Mouse (Mus musculus): Measurements from ENCODE around the gene Slit3.
A peak's percentile ranks its signal among the peaks of the same experiment; 100 is the strongest.

Slit3 gene

GRCm38 (mm10) chr11:35415768-35416401 lies 294.9 kb downstream of the Slit3 start:
- no peak for DNase-seq

- no peak for DNase-seq
Measured at GRCm38 (mm10) chr11:35416402-35417093, 295.5 kb downstream of the Slit3 start.

GRCm38 (mm10) chr11:35417911-35418552 lies 297.0 kb downstream of the Slit3 start:
- no peak for DNase-seq

GRCm38 (mm10) chr11:35419013-35419412 lies 298.0 kb downstream of the Slit3 start:
- no peak for DNase-seq

- DNase-seq: no peak
Measured at GRCm38 (mm10) chr11:35421728-35422127, 300.7 kb downstream of the Slit3 start.

GRCm38 (mm10) chr11:35428036-35428435 lies 307.0 kb downstream of the Slit3 start:
- no peak for DNase-seq

- no peak for DNase-seq
Measured at GRCm38 (mm10) chr11:35431130-35431529, 310.1 kb downstream of the Slit3 start.

GRCm38 (mm10) chr11:35437510-35437909 lies 316.5 kb downstream of the Slit3 start:
- no peak for DNase-seq

GRCm38 (mm10) chr11:35440186-35440585 lies 319.2 kb downstream of the Slit3 start:
- DNase-seq: no peak

GRCm38 (mm10) chr11:35444489-35445100 lies 323.6 kb downstream of the Slit3 start:
- DNase-seq: no peak

GRCm38 (mm10) chr11:35447951-35448350 lies 326.9 kb downstream of the Slit3 start:
- peak; percentile 43 to 62 for DNase-seq

- DNase-seq: peak in 1 of 2 experiments; percentile 45
Measured at GRCm38 (mm10) chr11:35449199-35449598, 328.2 kb downstream of the Slit3 start.

- peak; percentile 82 to 85 for DNase-seq
Measured at GRCm38 (mm10) chr11:35451636-35452035, 330.6 kb downstream of the Slit3 start.

- peak; percentile 59 to 66 for DNase-seq
Measured at GRCm38 (mm10) chr11:35452413-35452812, 331.4 kb downstream of the Slit3 start.

GRCm38 (mm10) chr11:35454191-35454725 lies 333.2 kb downstream of the Slit3 start:
- DNase-seq: no peak

- no peak for DNase-seq
Measured at GRCm38 (mm10) chr11:35454781-35455180, 333.8 kb downstream of the Slit3 start.

- no peak for DNase-seq
Measured at GRCm38 (mm10) chr11:35458068-35458467, 337.0 kb downstream of the Slit3 start.

GRCm38 (mm10) chr11:35466701-35467100 lies 345.7 kb downstream of the Slit3 start:
- DNase-seq: no peak

GRCm38 (mm10) chr11:35468847-35469246 lies 347.8 kb downstream of the Slit3 start:
- no peak for DNase-seq

GRCm38 (mm10) chr11:35469940-35470339 lies 348.9 kb downstream of the Slit3 start:
- no peak for DNase-seq

- DNase-seq: no peak
Measured at GRCm38 (mm10) chr11:35470853-35471252, 349.8 kb downstream of the Slit3 start.

GRCm38 (mm10) chr11:35472842-35473616 lies 352.0 kb downstream of the Slit3 start:
- peak in 1 of 2 experiments; percentile 17 for DNase-seq
